Mouse (Mus musculus) neural tube, embryonic 14.5 days (tissue): ENCODE data around the gene Gfi1. TPM values are rescaled to one million over a fixed set of nuclear protein-coding genes. Genes with fewer than 3 reads are reported as not detected.
A peak's percentile ranks its signal among the peaks of the same experiment; 100 is the strongest.

Source experiments
- ATAC-seq: fragments of 200-750 bp; cut with Nextera tagmentation; 2 replicates; pipeline ENCODE4 v1.8.0; 2017; ENCODE audit warnings: low read depth, mild to moderate bottlenecking, moderate TSS enrichment, moderate library complexity
- H3K27ac ChIP-seq: fragments of 300-500 bp; sonication (generic); 2 replicates; pipeline ENCODE4 v1.5.1; 2014; ENCODE audit warnings: low read depth, mild to moderate bottlenecking, control low read depth, low read length, moderate library complexity, mixed read lengths
- H3K27me3 ChIP-seq: fragments of 300-500 bp; sonication (generic); 2 replicates; pipeline ENCODE4 v1.6.1; 2014; ENCODE audit warnings: low read length; ENCODE audit not compliant: control insufficient read depth, insufficient read depth
- H3K36me3 ChIP-seq: fragments of 300-500 bp; sonication (generic); 2 replicates; pipeline ENCODE4 v1.6.1; 2014; ENCODE audit warnings: low read length, mixed read lengths; ENCODE audit not compliant: control insufficient read depth, insufficient read depth
- H3K4me1 ChIP-seq: fragments of 300-500 bp; sonication (generic); 2 replicates; pipeline ENCODE4 v1.6.1; 2014; ENCODE audit warnings: low read length; ENCODE audit not compliant: control insufficient read depth, insufficient read depth
- H3K4me2 ChIP-seq: fragments of 300-500 bp; sonication (generic); 2 replicates; pipeline ENCODE4 v1.6.1; 2014; ENCODE audit warnings: mild to moderate bottlenecking, low read depth, low read length, control low read depth
- H3K4me3 ChIP-seq: fragments of 300-500 bp; sonication (generic); 2 replicates; pipeline ENCODE4 v1.5.1; 2014; ENCODE audit warnings: low read depth, low read length, control low read depth, mixed read lengths
- H3K9ac ChIP-seq: fragments of 300-500 bp; sonication (generic); replicated peaks from 2 replicates; pipeline ENCODE4 v1.6.1; 2014; ENCODE audit warnings: low read depth, mild to moderate bottlenecking, control low read depth, low read length, mixed read lengths
- H3K9me3 ChIP-seq: fragments of 300-500 bp; sonication (generic); 2 replicates; pipeline ENCODE4 v1.6.1; 2016; ENCODE audit warnings: low read length; ENCODE audit not compliant: control insufficient read depth
- WGBS: fragments of 180-500 bp; shearing (Covaris S2); extraction: QIAGEN DNeasy Blood & Tissue Kit; methylation state at CpG from one replicate; pipeline ENCODE4 v1.1.7; 2014; 5-methylcytosine and 5-hydroxymethylcytosine counted together
- polyA plus RNA-seq: library from polyadenylated mRNA; unstranded; fragments of >200 nt; fragmentation: Nextera tagmentation; extraction: Ambion mirVana; gene quantifications from 2 replicates; pipeline ENCODE4 v1.2.1, GENCODE M21; 2014

Gfi1 gene
- not detected in 2 replicates for polyA plus RNA-seq

- Histone ChIP-seq H3K36me3 (no peaks in the 10 kb centered on the region), H3K4me1 (peaks cover 11% of the 10 kb centered on the region), H3K4me3 (no peak within 1 kb of the TSS), H3K4me2 (peak within 1 kb of the TSS; percentile 26), H3K9ac (no peak within 1 kb of the TSS), H3K27ac (no peak within 1 kb of the TSS), H3K27me3 (peaks cover 62% of the 10 kb centered on the region), H3K9me3 (no peaks in the 10 kb centered on the region)
- ATAC-seq = peak; percentile 34; the same call in 1 of the 2 replicates
- WGBS = under 1% methylated on average over 38 of the region's 41 CpGs
Observed at GRCm38 (mm10) chr5:107725435-107726261, at the start of gene Gfi1. Gene Gfi1 (minus strand): TSS chr5:107726036.

GRCm38 (mm10) chr5:107772049-107772448 lies 46.2 kb upstream of the Gfi1 start:
- H3K4me1 ChIP-seq = no peaks in the 10 kb centered on the region
- ATAC-seq = no peak
- no peaks in the 10 kb centered on the region for H3K27me3 ChIP-seq
- no peaks in the 10 kb centered on the region for H3K36me3 ChIP-seq
- no peak overlapping the region for H3K27ac ChIP-seq
- no peak overlapping the region for H3K4me3 ChIP-seq
- no peak overlapping the region for H3K4me2 ChIP-seq
- no peak overlapping the region for H3K9ac ChIP-seq
- WGBS = 88% methylated on average over 5 of the region's 5 CpGs
- no peaks in the 10 kb centered on the region for H3K9me3 ChIP-seq

- no peak overlapping the region for H3K9ac ChIP-seq
- H3K36me3 ChIP-seq = no peaks in the 10 kb centered on the region
- H3K4me3 ChIP-seq = no peak overlapping the region
- no peaks in the 10 kb centered on the region for H3K27me3 ChIP-seq
- H3K4me2 ChIP-seq = no peak overlapping the region
- 93% methylated on average over 1 of the region's 1 CpGs for WGBS
- no peaks in the 10 kb centered on the region for H3K9me3 ChIP-seq
- H3K4me1 ChIP-seq = no peaks in the 10 kb centered on the region
- no peak overlapping the region for H3K27ac ChIP-seq
- no peak for ATAC-seq
Observed at GRCm38 (mm10) chr5:107768224-107768623, 42.4 kb upstream of the Gfi1 start.

GRCm38 (mm10) chr5:107765946-107766345 lies 40.1 kb upstream of the Gfi1 start:
- Histone ChIP-seq H3K9ac (no peak overlapping the region), H3K9me3 (no peaks in the 10 kb centered on the region), H3K36me3 (no peaks in the 10 kb centered on the region), H3K27ac (no peak overlapping the region), H3K4me1 (no peaks in the 10 kb centered on the region), H3K27me3 (no peaks in the 10 kb centered on the region), H3K4me2 (no peak overlapping the region), H3K4me3 (no peak overlapping the region)
- 98% methylated on average over 4 of the region's 4 CpGs for WGBS
- no peak for ATAC-seq

GRCm38 (mm10) chr5:107764486-107764885 lies 38.6 kb upstream of the Gfi1 start:
- WGBS = 88% methylated on average over 1 of the region's 1 CpGs
- H3K36me3 ChIP-seq = no peaks in the 10 kb centered on the region
- H3K4me2 ChIP-seq = no peak overlapping the region
- no peak overlapping the region for H3K4me3 ChIP-seq
- no peaks in the 10 kb centered on the region for H3K27me3 ChIP-seq
- no peak overlapping the region for H3K9ac ChIP-seq
- no peak for ATAC-seq
- no peaks in the 10 kb centered on the region for H3K4me1 ChIP-seq
- no peaks in the 10 kb centered on the region for H3K9me3 ChIP-seq
- no peak overlapping the region for H3K27ac ChIP-seq

- Histone ChIP-seq H3K27me3 (no peaks in the 10 kb centered on the region), H3K36me3 (no peaks in the 10 kb centered on the region), H3K4me1 (no peaks in the 10 kb centered on the region), H3K4me2 (no peak overlapping the region), H3K9ac (no peak overlapping the region), H3K9me3 (no peaks in the 10 kb centered on the region), H3K27ac (no peak overlapping the region), H3K4me3 (no peak overlapping the region)
- ATAC-seq = no peak
Observed at GRCm38 (mm10) chr5:107763674-107764073, 37.8 kb upstream of the Gfi1 start.

- ATAC-seq = no peak
Observed at GRCm38 (mm10) chr5:107759121-107759520, 33.3 kb upstream of the Gfi1 start.

GRCm38 (mm10) chr5:107756072-107756471 lies 30.2 kb upstream of the Gfi1 start:
- no peak for ATAC-seq
- 67% methylated on average over 2 of the region's 2 CpGs for WGBS
- no peaks in the 10 kb centered on the region for H3K9me3 ChIP-seq
- H3K36me3 ChIP-seq = peaks cover 3% of the 10 kb centered on the region; the same call in 1 of the 2 replicates
- H3K4me3 ChIP-seq = no peak overlapping the region
- no peak overlapping the region for H3K9ac ChIP-seq
- no peaks in the 10 kb centered on the region for H3K27me3 ChIP-seq
- H3K4me2 ChIP-seq = no peak overlapping the region
- H3K27ac ChIP-seq = no peak overlapping the region
- no peaks in the 10 kb centered on the region for H3K4me1 ChIP-seq

More at GRCm38 (mm10) chr5:107759121-107759520, 33.3 kb upstream of the Gfi1 start:
- Histone ChIP-seq H3K27me3 (no peaks in the 10 kb centered on the region), H3K4me1 (no peaks in the 10 kb centered on the region), H3K4me2 (no peak overlapping the region), H3K9me3 (no peaks in the 10 kb centered on the region), H3K4me3 (no peak overlapping the region), H3K27ac (no peak overlapping the region), H3K36me3 (peaks cover 3% of the 10 kb centered on the region; the same call in 1 of the 2 replicates), H3K9ac (no peak overlapping the region)
- 85% methylated on average over 5 of the region's 5 CpGs for WGBS

GRCm38 (mm10) chr5:107754740-107755139 lies 28.9 kb upstream of the Gfi1 start:
- Histone ChIP-seq H3K4me2 (no peak overlapping the region), H3K9me3 (no peaks in the 10 kb centered on the region), H3K27me3 (no peaks in the 10 kb centered on the region), H3K27ac (no peak overlapping the region), H3K4me1 (no peaks in the 10 kb centered on the region), H3K9ac (no peak overlapping the region), H3K36me3 (peaks cover 3% of the 10 kb centered on the region; the same call in 1 of the 2 replicates), H3K4me3 (no peak overlapping the region)
- ATAC-seq = no peak
- 97% methylated on average over 1 of the region's 1 CpGs for WGBS
